ENCODE assay signal across 19 mouse cellular contexts in the genomic region with DNA sequence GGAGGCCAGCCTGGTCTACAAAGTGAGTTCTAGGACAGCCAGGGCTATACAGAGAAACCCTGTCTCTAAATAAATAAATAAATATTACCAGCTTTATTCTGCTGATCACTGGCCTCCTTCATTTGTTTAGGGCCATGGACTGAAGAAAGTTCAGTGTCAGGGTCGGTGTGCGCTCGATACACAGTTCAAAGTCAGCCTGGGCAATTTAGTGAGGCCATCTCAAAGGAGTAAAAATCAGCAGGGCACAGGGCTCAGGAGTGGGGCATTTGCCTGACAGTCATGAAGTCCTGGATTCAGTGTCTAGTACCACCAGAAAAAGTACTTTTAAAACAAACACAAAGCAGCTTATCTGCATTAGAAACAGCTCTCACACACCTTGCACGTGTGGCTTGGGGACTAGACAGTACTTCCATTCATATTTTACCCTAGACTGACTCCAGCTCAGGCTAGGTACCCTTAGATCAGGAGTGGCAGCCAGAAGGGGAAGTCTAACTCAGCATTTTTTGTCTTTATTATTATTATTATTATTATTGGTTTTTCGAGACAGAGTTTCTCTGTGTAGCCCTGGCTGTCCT. TPM values are rescaled to one million over a fixed set of nuclear protein-coding genes. Genes with fewer than 3 reads are reported as not detected.
"Had no signal": no experiment of that assay in that cellular context is flagged by ENCODE, and none has a peak within 500 bp of the region (broad histone marks: within the 10 kb centered on the region; RNA-seq: fewer than 3 reads in every experiment).

No protein-coding gene starts in this region.

- H3K36me3 ChIP-seq: limb, embryonic 10.5 days; limb, embryonic 13.5 days; liver, embryonic 13.5 days; lung, embryonic 15.5 days; midbrain, embryonic 12.5 days; midbrain, embryonic 15.5 days; neural tube, embryonic 13.5 days had no signal

- H3K27ac ChIP-seq: layer of hippocampus, adult 2 months; liver, embryonic 13.5 days; lung, embryonic 15.5 days; midbrain, embryonic 12.5 days; midbrain, embryonic 15.5 days; neural tube, embryonic 13.5 days had no signal

- H3K4me3 ChIP-seq: layer of hippocampus, adult 2 months; midbrain, embryonic 12.5 days; midbrain, embryonic 15.5 days had no signal

- H3K9ac ChIP-seq: limb, embryonic 13.5 days; liver, embryonic 13.5 days; midbrain, embryonic 12.5 days; midbrain, embryonic 15.5 days; neural tube, embryonic 13.5 days had no signal

- H3K27me3 ChIP-seq: limb, embryonic 13.5 days; lung, embryonic 15.5 days; midbrain, embryonic 12.5 days; midbrain, embryonic 15.5 days; neural tube, embryonic 13.5 days had no signal

- H3K9me3 ChIP-seq: limb, embryonic 10.5 days; limb, embryonic 13.5 days; liver, embryonic 13.5 days; lung, embryonic 15.5 days; midbrain, embryonic 12.5 days; midbrain, embryonic 15.5 days; neural tube, embryonic 13.5 days had no signal

- ATAC-seq: midbrain, embryonic 15.5 days had no signal

- H3K4me2 ChIP-seq: midbrain, embryonic 12.5 days; midbrain, embryonic 15.5 days had no signal

- DNase-seq: kidney, adult 11 months; kidney, adult 8-10 months; kidney, postnatal 25 days; layer of hippocampus, adult 9-11 months; liver; liver, embryonic 13.5 days; lung, postnatal 14 days; lung, postnatal 4 days; retina, postnatal 1 day; right cerebral cortex, postnatal 25 days; thymus, postnatal 36 days had no signal

RNA-seq across cellular contexts. Expression of a gene that starts 45.9 kb away (rescaled TPM):
- total RNA-seq: monocyte, adult 5-6 weeks had no signal
